Mouse (Mus musculus) G1E (cell line): ENCODE measurements around the gene Zfp668. TPM values are rescaled to one million over a fixed set of nuclear protein-coding genes. Genes with fewer than 3 reads are reported as not detected.

ENCODE experiments used
- ATAC-seq: 2 replicates; pipeline ENCODE4 v1.8.0; 2016; ENCODE audit warnings: mild to moderate bottlenecking; ENCODE audit not compliant: insufficient number of reproducible peaks, poor library complexity, low FRiP score, severe bottlenecking; ENCODE audit errors: extremely low read depth
- DNase-seq: peaks from one replicate; pipeline ENCODE4 v3.0.0; 2012; ENCODE audit warnings: low spot score
- H3K27me3 ChIP-seq: 2 replicates; pipeline ENCODE4 v1.6.1; 2012; ENCODE audit warnings: mild to moderate bottlenecking, low read length, inconsistent platforms; ENCODE audit not compliant: insufficient read depth
- H3K36me3 ChIP-seq: replicated peaks from 2 replicates; pipeline ENCODE3; 2012; ENCODE audit warnings: mild to moderate bottlenecking, inconsistent platforms
- H3K4me1 ChIP-seq: 2 replicates; pipeline ENCODE4 v1.6.1; 2012; ENCODE audit warnings: low read depth, low read length, inconsistent platforms, mixed read lengths; ENCODE audit not compliant: insufficient read depth
- H3K4me3 ChIP-seq: 2 replicates; pipeline ENCODE4 v1.5.1; 2012; ENCODE audit warnings: low read depth, mild to moderate bottlenecking, inconsistent platforms, low read length, moderate library complexity, mixed read lengths
- H3K9me3 ChIP-seq: replicated peaks from 2 replicates; pipeline ENCODE4 v1.6.1; 2012; ENCODE audit warnings: inconsistent platforms
- CTCF ChIP-seq: IDR thresholded peaks from 2 replicates; pipeline ENCODE4 v1.5.1; 2012; ENCODE audit warnings: low read depth, low read length, inconsistent platforms, mixed read lengths
- GATA1 ChIP-seq: IDR thresholded peaks from 2 replicates; pipeline ENCODE4 v1.6.1; 2012; ENCODE audit warnings: borderline replicate concordance, low read length, inconsistent platforms, mixed read lengths
- GATA2 ChIP-seq: IDR thresholded peaks from 2 replicates; pipeline ENCODE4 v1.6.1; 2012; ENCODE audit warnings: low read depth, low read length, inconsistent platforms, borderline replicate concordance
- POLR2AphosphoS5 ChIP-seq: IDR thresholded peaks from 2 replicates; pipeline ENCODE4 v1.6.1; 2012; ENCODE audit warnings: low read depth, low read length, inconsistent platforms; ENCODE audit not compliant: insufficient replicate concordance
- TAL1 ChIP-seq: conservative IDR thresholded peaks from 2 replicates; pipeline ENCODE4 v1.6.1; 2012; ENCODE audit warnings: low read depth, low read length, inconsistent platforms, mixed read lengths
- polyA plus RNA-seq: library from polyadenylated mRNA; stranded (reverse); fragments of >175 nt; gene quantifications from 2 replicates; pipeline ENCODE4 v1.2.3, GENCODE M21; 2012
- total RNA-seq, 2 experiments: library from RNA; stranded (forward) in 1 of 2; stranded (reverse) in 1 of 2; fragments of 200-1000 nt in 1 of 2; fragments of >200 nt in 1 of 2; fragmentation: Nextera tagmentation in 1 of 2; gene quantifications; 2 replicates each; pipeline ENCODE4 v1.2.3; 2014 to 2017

Gene Zfp668
- total and polyA plus RNA-seq, 3 experiments: 5.7 to 33.9 (median 9.2) TPM

DNA sequence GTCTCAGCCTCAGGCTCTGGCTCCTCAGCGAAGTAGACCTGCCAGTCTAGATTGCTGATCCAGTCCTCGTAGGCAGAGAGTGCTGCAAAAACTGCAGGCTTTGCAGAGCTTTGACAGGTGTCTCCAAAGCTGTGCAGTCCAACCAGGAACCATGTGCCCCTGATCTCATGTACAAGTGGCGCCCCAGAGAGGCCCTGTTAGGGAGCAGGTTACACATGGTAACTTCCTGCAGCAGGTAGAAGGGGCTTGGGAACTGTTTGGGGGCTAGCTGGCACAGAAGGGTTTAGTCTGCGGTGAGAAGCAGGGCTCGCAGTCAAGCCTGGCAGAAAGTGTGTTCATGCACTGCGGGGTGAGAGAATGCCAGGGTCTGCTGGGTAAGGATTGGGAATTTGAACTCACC, 9.9 kb upstream of the Zfp668 start:
- peaks cover 99% of the 10 kb centered on the region for H3K36me3 ChIP-seq
- DNase-seq (no peak), ATAC-seq (no peak)
- no peaks in the 10 kb centered on the region for H3K27me3 ChIP-seq
- peaks cover 76% of the 10 kb centered on the region for H3K4me1 ChIP-seq
- H3K9me3 ChIP-seq: no peaks in the 10 kb centered on the region
- H3K4me3 ChIP-seq: peak overlapping the region; percentile 0; the same call in 1 of the 2 replicates
- no peak for TF ChIP-seq POLR2AphosphoS5
- TF ChIP-seq CTCF: no peak
- TF ChIP-seq GATA2: no peak
- TF ChIP-seq GATA1: no peak
- no peak for TF ChIP-seq TAL1

DNA sequence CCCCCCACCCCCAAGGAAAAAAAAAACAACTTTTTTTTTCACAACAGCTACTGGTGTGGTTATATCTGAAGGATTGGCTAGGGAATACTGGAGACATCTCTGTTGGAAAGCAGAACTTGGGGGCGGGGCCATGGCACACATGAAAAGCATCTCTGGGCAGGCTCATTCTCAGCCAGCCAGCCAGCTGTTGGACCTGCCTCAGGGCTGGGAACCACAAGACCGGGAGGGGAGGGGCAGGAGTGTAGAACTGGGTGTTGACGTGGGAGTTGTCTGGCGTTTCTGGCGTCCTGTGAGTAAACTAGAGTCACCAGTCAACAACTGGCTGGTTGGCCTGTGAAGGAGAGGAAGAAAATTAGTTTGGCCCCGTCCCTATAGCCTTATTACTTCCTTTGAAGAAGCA, 9.3 kb upstream of the Zfp668 start:
- TF ChIP-seq GATA1 (no peak), POLR2AphosphoS5 (no peak), GATA2 (no peak), CTCF (no peak), TAL1 (no peak)
- peaks cover 99% of the 10 kb centered on the region for H3K36me3 ChIP-seq
- H3K4me3 ChIP-seq: no peak overlapping the region; the same call in 1 of the 2 replicates
- no peaks in the 10 kb centered on the region for H3K27me3 ChIP-seq
- DNase-seq: peak; percentile 53
- ATAC-seq: peak; percentile 22
- H3K9me3 ChIP-seq: peaks cover 6% of the 10 kb centered on the region
- H3K4me1 ChIP-seq: peaks cover 82% of the 10 kb centered on the region

DNA sequence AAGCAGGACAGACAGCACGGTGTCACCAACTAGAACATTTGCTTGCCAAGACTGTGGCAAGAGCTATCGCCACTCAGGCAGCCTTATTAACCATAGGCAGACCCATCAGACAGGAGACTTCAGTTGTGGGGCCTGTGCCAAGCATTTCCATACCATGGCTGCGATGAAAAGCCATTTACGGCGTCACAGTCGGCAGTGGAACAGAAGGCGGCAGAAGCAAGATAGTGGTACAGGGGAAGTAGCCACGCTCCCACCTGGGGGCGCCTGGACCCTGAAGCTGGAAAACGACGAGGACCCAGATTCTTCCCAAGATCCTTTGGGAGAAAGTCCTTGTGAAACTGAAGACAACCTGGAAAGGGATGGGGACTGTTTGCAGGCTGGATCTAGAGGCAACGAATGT, 3.8 kb upstream of the Zfp668 start:
- H3K9me3 ChIP-seq: peaks cover 32% of the 10 kb centered on the region
- peaks cover 78% of the 10 kb centered on the region for H3K36me3 ChIP-seq
- TF ChIP-seq POLR2AphosphoS5 (no peak), CTCF (no peak), GATA2 (no peak), TAL1 (no peak), GATA1 (no peak)
- H3K27me3 ChIP-seq: no peaks in the 10 kb centered on the region
- no peak for DNase-seq
- ATAC-seq: no peak
- H3K4me1 ChIP-seq: peaks cover 76% of the 10 kb centered on the region
- H3K4me3 ChIP-seq: no peak overlapping the region

DNA sequence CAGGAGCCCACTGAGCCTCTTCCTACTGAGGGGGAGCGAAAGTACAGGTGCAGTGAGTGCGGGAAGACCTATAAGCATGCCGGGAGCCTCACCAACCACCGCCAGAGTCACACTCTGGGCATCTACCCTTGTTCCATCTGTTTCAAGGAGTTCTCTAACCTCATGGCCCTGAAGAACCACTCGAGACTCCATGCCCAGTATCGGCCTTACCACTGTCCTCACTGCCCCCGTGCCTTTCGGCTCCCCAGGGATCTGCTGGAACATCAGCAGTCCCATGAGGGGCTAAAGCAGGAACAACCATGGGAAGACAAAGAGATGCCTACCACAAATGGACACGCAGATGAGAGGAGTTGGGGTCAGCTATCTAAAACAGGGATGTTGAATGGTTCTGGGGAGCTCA, 2.7 kb upstream of the Zfp668 start:
- Histone ChIP-seq H3K4me3 (no peak overlapping the region), H3K36me3 (peaks cover 69% of the 10 kb centered on the region), H3K4me1 (peaks cover 76% of the 10 kb centered on the region), H3K9me3 (peaks cover 32% of the 10 kb centered on the region), H3K27me3 (no peaks in the 10 kb centered on the region)
- TF ChIP-seq CTCF (no peak), GATA1 (no peak), POLR2AphosphoS5 (no peak), TAL1 (no peak), GATA2 (no peak)
- DNase-seq: no peak
- no peak for ATAC-seq

DNA sequence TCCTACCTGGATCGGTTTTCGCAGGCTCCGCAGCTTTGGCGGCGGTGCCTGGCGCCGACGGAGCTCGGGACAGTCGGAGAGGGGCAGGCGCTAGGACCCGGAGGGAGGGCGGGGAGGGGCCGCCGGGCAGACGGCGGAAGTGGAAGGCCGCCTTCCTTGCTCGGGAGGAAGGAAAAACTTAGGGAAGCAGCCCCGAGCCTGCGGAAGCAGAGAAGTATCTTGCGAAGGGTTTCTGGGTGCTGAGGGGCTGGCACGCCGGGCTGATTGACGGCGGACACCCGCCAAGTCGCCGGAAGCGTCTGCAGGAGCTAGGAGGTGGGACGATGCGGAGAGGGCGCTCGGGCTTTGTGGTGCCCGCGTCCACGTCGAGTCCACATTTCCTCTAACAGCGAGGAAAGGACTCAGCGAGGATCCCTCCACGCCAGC, 574 bp downstream of the Zfp668 start, which contains the start of gene Zfp646:
Gene Zfp646 (plus strand): TSS at position 181 of the 426 bp plus-strand sequence.
- Histone ChIP-seq H3K4me1 (peaks cover 68% of the 10 kb centered on the region), H3K4me3 (peak within 1 kb of the TSS; percentile 92), H3K36me3 (peaks cover 63% of the 10 kb centered on the region), H3K9me3 (peaks cover 28% of the 10 kb centered on the region), H3K27me3 (no peaks in the 10 kb centered on the region)
- peak; percentile 92 for DNase-seq
- TF ChIP-seq GATA1 (no peak), CTCF (no peak), POLR2AphosphoS5 (no peak), TAL1 (no peak), GATA2 (no peak)
- no peak for ATAC-seq

DNA sequence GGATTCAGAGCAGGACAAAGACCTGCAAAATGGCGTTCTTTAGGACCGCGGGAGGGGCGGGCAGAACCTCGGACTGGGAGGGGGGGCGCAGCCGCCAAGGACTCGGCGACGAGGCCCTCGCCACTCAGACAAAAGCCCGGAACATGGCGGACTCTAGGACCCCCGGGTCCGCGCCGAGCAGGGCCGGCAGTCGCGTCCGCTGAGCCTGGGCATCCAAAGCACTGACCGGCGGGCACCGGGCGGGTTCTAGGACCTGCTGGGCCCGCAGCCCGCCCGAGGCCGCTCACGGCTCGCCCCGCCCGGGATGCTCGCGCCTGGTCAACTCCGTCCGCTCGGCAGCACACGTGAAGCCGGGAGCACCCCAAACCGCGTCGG, 1.0 kb downstream of the Zfp668 start:
- Histone ChIP-seq H3K4me3 (peak overlapping the region; percentile 92), H3K27me3 (no peaks in the 10 kb centered on the region), H3K36me3 (peaks cover 62% of the 10 kb centered on the region), H3K4me1 (peaks cover 67% of the 10 kb centered on the region), H3K9me3 (peaks cover 23% of the 10 kb centered on the region)
- DNase-seq: peak; percentile 87
- no peak for TF ChIP-seq POLR2AphosphoS5
- TF ChIP-seq CTCF: no peak
- no peak for TF ChIP-seq GATA2
- TF ChIP-seq GATA1: no peak
- 0 out of 2 replicates have a peak, but pooled peaks have one; percentile 37 for ATAC-seq
